Mouse (Mus musculus): ENCODE data around the gene Astl. TPM values are rescaled to one million over a fixed set of nuclear protein-coding genes. Genes with fewer than 3 reads are reported as not detected.

Gene Astl
- polyA plus RNA-seq, 1 experiment, result not detected

GRCm38 (mm10) chr2:127362459-127363281, 24.2 kb downstream of the Astl start, which contains the start of gene Adra2b:
Gene Adra2b (plus strand): TSS chr2:127363208.
- H3K27me3 ChIP-seq (ENCODE audit: control insufficient read depth, insufficient read depth, low read length), result peaks cover 3% of the 10 kb centered on the region; the same call in 1 of the 2 replicates
- TF ChIP-seq CTCF (IDR thresholded peaks at IDR 0.05; ENCODE audit: borderline replicate concordance, insufficient read depth, low read depth, low read length), result peak; percentile 84
- no peak for TF ChIP-seq POLR2A (IDR thresholded peaks at IDR 0.05; ENCODE audit: borderline replicate concordance, insufficient read depth, low read length)
- peak; percentile 67 to 72 for DNase-seq

GRCm38 (mm10) chr2:127363282-127363652, 24.8 kb downstream of the Astl start:
- TF ChIP-seq CTCF (IDR thresholded peaks at IDR 0.05; ENCODE audit: borderline replicate concordance, insufficient read depth, low read depth, low read length) (no peak), POLR2A (IDR thresholded peaks at IDR 0.05; ENCODE audit: borderline replicate concordance, insufficient read depth, low read length) (no peak)
- Histone ChIP-seq H3K27me3 (ENCODE audit: control insufficient read depth, insufficient read depth, low read length) (peaks cover 3% of the 10 kb centered on the region; the same call in 1 of the 2 replicates), H3K4me3 (replicated peaks; ENCODE audit: insufficient read depth, low read depth, low read length) (no peak overlapping the region), H3K27ac (ENCODE audit: insufficient read depth, low read length) (no peak overlapping the region), H3K4me1 (ENCODE audit: control insufficient read depth, insufficient read depth, low read length) (no peaks in the 10 kb centered on the region; the same call in 1 of the 2 replicates)
- 0% methylated on average over 28 of the region's 28 CpGs for WGBS
- DNase-seq, result no peak

More at GRCm38 (mm10) chr2:127362459-127363281, 24.2 kb downstream of the Astl start, which contains the start of gene Adra2b:
- Histone ChIP-seq H3K4me1 (ENCODE audit: control insufficient read depth, insufficient read depth, low read length) (no peaks in the 10 kb centered on the region; the same call in 1 of the 2 replicates), H3K27ac (ENCODE audit: insufficient read depth, low read length) (no peak within 1 kb of the TSS), H3K4me3 (replicated peaks; ENCODE audit: insufficient read depth, low read depth, low read length) (peak within 1 kb of the TSS; percentile 9)
- under 1% methylated on average over 49 of the region's 49 CpGs for WGBS

- 1% methylated on average over 20 of the region's 20 CpGs for WGBS
- peak overlapping the region; percentile 9 for H3K4me3 ChIP-seq (replicated peaks; ENCODE audit: insufficient read depth, low read depth, low read length)
- no peaks in the 10 kb centered on the region; the same call in 1 of the 2 replicates for H3K4me1 ChIP-seq (ENCODE audit: control insufficient read depth, insufficient read depth, low read length)
- no peak for TF ChIP-seq CTCF (IDR thresholded peaks at IDR 0.05; ENCODE audit: borderline replicate concordance, insufficient read depth, low read depth, low read length)
- TF ChIP-seq POLR2A (IDR thresholded peaks at IDR 0.05; ENCODE audit: borderline replicate concordance, insufficient read depth, low read length), result no peak
- no peak for DNase-seq
- H3K27me3 ChIP-seq (ENCODE audit: control insufficient read depth, insufficient read depth, low read length), result peaks cover 3% of the 10 kb centered on the region; the same call in 1 of the 2 replicates
- H3K27ac ChIP-seq (ENCODE audit: insufficient read depth, low read length), result no peak overlapping the region
Observed at GRCm38 (mm10) chr2:127363696-127364095, 25.3 kb downstream of the Astl start.

- Histone ChIP-seq H3K4me3 (replicated peaks; ENCODE audit: insufficient read depth, low read depth, low read length) (no peak overlapping the region), H3K27ac (ENCODE audit: insufficient read depth, low read length) (no peak overlapping the region), H3K27me3 (ENCODE audit: control insufficient read depth, insufficient read depth, low read length) (peaks cover 3% of the 10 kb centered on the region; the same call in 1 of the 2 replicates), H3K4me1 (ENCODE audit: control insufficient read depth, insufficient read depth, low read length) (no peaks in the 10 kb centered on the region; the same call in 1 of the 2 replicates)
- DNase-seq, result no peak
- no peak for TF ChIP-seq CTCF (IDR thresholded peaks at IDR 0.05; ENCODE audit: borderline replicate concordance, insufficient read depth, low read depth, low read length)
- no peak for TF ChIP-seq POLR2A (IDR thresholded peaks at IDR 0.05; ENCODE audit: borderline replicate concordance, insufficient read depth, low read length)
- 17% methylated on average over 8 of the region's 8 CpGs for WGBS
Observed at GRCm38 (mm10) chr2:127364452-127364851, 26.0 kb downstream of the Astl start.

GRCm38 (mm10) chr2:127367126-127367820, 28.8 kb downstream of the Astl start:
- WGBS, result 68% methylated on average over 10 of the region's 10 CpGs
- H3K27ac ChIP-seq (ENCODE audit: insufficient read depth, low read length), result no peak overlapping the region
- no peak for TF ChIP-seq POLR2A (IDR thresholded peaks at IDR 0.05; ENCODE audit: borderline replicate concordance, insufficient read depth, low read length)
- TF ChIP-seq CTCF (IDR thresholded peaks at IDR 0.05; ENCODE audit: borderline replicate concordance, insufficient read depth, low read depth, low read length), result no peak
- H3K4me1 ChIP-seq (ENCODE audit: control insufficient read depth, insufficient read depth, low read length), result no peaks in the 10 kb centered on the region; the same call in 1 of the 2 replicates
- H3K27me3 ChIP-seq (ENCODE audit: control insufficient read depth, insufficient read depth, low read length), result peaks cover 3% of the 10 kb centered on the region; the same call in 1 of the 2 replicates
- no peak for DNase-seq
- no peak overlapping the region for H3K4me3 ChIP-seq (replicated peaks; ENCODE audit: insufficient read depth, low read depth, low read length)

GRCm38 (mm10) chr2:127369703-127370376, 31.4 kb downstream of the Astl start:
- TF ChIP-seq POLR2A (IDR thresholded peaks at IDR 0.05; ENCODE audit: borderline replicate concordance, insufficient read depth, low read length) (no peak), CTCF (IDR thresholded peaks at IDR 0.05; ENCODE audit: borderline replicate concordance, insufficient read depth, low read depth, low read length) (no peak)
- no peak overlapping the region for H3K27ac ChIP-seq (ENCODE audit: insufficient read depth, low read length)
- no peaks in the 10 kb centered on the region for H3K4me1 ChIP-seq (ENCODE audit: control insufficient read depth, insufficient read depth, low read length)
- DNase-seq, result no peak
- H3K27me3 ChIP-seq (ENCODE audit: control insufficient read depth, insufficient read depth, low read length), result no peaks in the 10 kb centered on the region
- H3K4me3 ChIP-seq (replicated peaks; ENCODE audit: insufficient read depth, low read depth, low read length), result no peak overlapping the region
- WGBS, result 73% methylated on average over 5 of the region's 5 CpGs

All from cerebellum, adult 2 months (tissue).